Mouse (Mus musculus): ENCODE results near the gene Pank3.

DNA sequence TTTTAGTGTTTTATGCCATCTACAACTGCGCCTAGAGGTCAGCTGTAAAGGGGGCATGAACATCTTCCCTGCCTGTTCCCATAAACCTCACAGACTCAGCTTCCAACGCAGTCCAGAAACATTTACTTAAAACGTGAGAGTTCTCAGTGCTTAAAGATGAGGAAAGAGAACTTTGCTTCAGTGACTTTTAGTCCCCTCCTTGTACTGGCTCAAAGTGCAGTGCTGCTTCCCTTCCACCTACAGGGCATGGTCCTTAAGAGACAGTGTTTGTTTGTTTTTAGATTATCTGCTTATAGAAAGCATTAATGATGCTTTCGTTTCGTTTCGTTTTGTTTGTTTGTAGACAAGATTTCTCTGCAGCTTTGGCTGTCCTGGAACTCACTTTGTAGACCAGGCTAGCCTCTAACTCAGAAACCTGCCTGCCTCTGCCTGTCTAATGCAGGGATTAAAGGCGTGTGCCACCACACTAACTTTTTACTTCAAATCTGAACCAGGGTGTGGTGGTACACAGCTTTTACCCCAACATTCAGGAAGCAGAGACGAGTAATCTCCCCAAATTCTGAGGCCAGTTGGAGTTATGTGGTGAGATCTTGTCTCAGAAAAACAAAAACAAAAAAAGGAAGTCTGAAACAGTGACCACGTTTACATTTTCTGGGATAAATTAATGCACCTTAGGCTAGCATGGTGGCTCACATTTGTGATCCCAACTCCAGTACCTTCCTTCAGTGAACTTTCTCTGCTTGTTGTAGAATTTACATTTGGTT, 1.6 kb downstream of the Pank3 start:
- TF ChIP-seq CTCF (IDR thresholded peaks at IDR 0.05; ENCODE audit: borderline replicate concordance, insufficient read depth, low read length) (no peak), POLR2A (IDR thresholded peaks at IDR 0.05; ENCODE audit: low read depth, low read length) (no peak)
